Comparison of ENCODE assay signal across 9 mouse cellular contexts in the genomic region with DNA sequence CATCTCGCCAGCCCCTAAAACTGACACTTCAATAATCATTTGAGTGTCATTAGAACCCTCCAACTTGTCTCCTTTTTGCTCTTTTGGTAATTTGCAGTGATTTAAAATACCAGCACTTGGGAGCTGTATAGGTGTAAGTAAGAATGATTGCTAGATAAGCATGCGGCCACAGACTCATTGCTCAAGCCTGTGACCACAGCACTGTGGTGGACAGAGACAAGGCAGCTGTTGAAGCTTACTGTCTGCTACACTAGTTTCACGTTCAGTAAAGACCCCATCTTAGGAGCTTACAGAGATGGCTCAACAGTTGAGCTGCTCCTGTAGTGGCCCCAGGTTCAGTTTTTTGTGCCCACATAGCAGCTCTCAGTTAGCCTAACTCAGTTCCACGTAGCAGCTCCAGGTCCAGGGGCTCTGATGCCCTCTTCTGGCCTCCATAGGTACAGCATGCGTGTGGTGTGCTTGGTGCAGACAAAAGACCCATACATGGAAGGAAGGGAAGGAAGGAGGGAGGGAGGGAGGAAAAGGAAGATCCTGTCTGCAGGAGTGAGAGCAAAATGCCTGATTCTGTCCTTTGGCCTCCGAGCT. TPM values are rescaled to one million over a fixed set of nuclear protein-coding genes. Genes with fewer than 3 reads are reported as not detected.
DNase-seq lines count a peak whose midpoint lies in the region; ATAC-seq lines count a peak whose summit lies in the region.
"Had no signal": no experiment of that assay in that cellular context is flagged by ENCODE, and none has a peak within 500 bp of the region (broad histone marks: within the 10 kb centered on the region; RNA-seq: fewer than 3 reads in every experiment).

No protein-coding gene starts in this region.

- no peak overlapping the region for H3K4me2 ChIP-seq in liver, embryonic 12.5 days
- H3K4me2 ChIP-seq: lung, embryonic 15.5 days had no signal

- no peak overlapping the region for H3K9ac ChIP-seq in liver, embryonic 12.5 days
- H3K9ac ChIP-seq: lung, embryonic 15.5 days had no signal

- no peak for ATAC-seq in liver, embryonic 12.5 days
- peak; percentile 81 for ATAC-seq in erythroid progenitor cell, adult 5-6 weeks (replicated peaks; ENCODE audit: low FRiP score, poor library complexity, severe bottlenecking)
- ATAC-seq in hematopoietic stem cell, adult 5-6 weeks (replicated peaks in 1 of 2; ENCODE audit: insufficient read depth in 1 of 2, low FRiP score in 2 of 2, low TSS enrichment in 1 of 2, low read depth in 1 of 2, poor library complexity in 2 of 2, severe bottlenecking in 2 of 2) = peak; percentile 67 to 91

- no peaks in the 10 kb centered on the region for H3K9me3 ChIP-seq in liver, embryonic 12.5 days (replicated peaks)
- no peaks in the 10 kb centered on the region for H3K9me3 ChIP-seq in midbrain, embryonic 10.5 days (replicated peaks)
- H3K9me3 ChIP-seq: lung, embryonic 15.5 days had no signal

- H3K36me3 ChIP-seq in liver, embryonic 12.5 days = peaks cover 93% of the 10 kb centered on the region
- peaks cover 94% of the 10 kb centered on the region for H3K36me3 ChIP-seq in midbrain, embryonic 10.5 days

- no peaks in the 10 kb centered on the region for H3K4me1 ChIP-seq in liver, embryonic 12.5 days
- H3K4me1 ChIP-seq in midbrain, embryonic 10.5 days = no peaks in the 10 kb centered on the region
- H3K4me1 ChIP-seq: lung, embryonic 15.5 days had no signal

- H3K27me3 ChIP-seq in liver, embryonic 12.5 days (replicated peaks) = no peaks in the 10 kb centered on the region
- H3K27me3 ChIP-seq in midbrain, embryonic 10.5 days (ENCODE audit: low read depth, poor library complexity, severe bottlenecking) = no peaks in the 10 kb centered on the region
- H3K27me3 ChIP-seq: lung, embryonic 15.5 days had no signal

- no peak overlapping the region for H3K27ac ChIP-seq in liver, embryonic 12.5 days
- H3K27ac ChIP-seq in midbrain, embryonic 10.5 days (replicated peaks) = 0 out of 2 replicates have a peak overlapping the region, but pooled peaks have one; percentile 35
- H3K27ac ChIP-seq: lung, embryonic 15.5 days had no signal

- no peak overlapping the region for H3K4me3 ChIP-seq in liver, embryonic 12.5 days
- no peak overlapping the region for H3K4me3 ChIP-seq in midbrain, embryonic 10.5 days
- H3K4me3 ChIP-seq: lung, embryonic 15.5 days had no signal

- WGBS in liver, embryonic 12.5 days (ENCODE audit: insufficient replicate concordance) = 49% methylated on average over 6 of the region's 6 CpGs
- 58% methylated on average over 6 of the region's 6 CpGs for WGBS in midbrain, embryonic 10.5 days

- DNase-seq in liver = peak; percentile 65
- peak; percentile 40 for DNase-seq in c-Kit-positive CD71-positive TER-119-negative erythroid progenitor cells, embryonic 14.5 days (ENCODE audit: low read depth)
- DNase-seq in left cerebral cortex, adult 8-10 months (ENCODE audit: low spot score in 2 of 2) = peak; percentile 47 to 51
- peak; percentile 72 for DNase-seq in midbrain, embryonic 10.5 days (ENCODE audit: low spot score)
- DNase-seq in right cerebral cortex, postnatal 4 days = peak; percentile 67

RNA-seq across cellular contexts. Expression of gene Ckb, which starts 24.0 kb away (rescaled TPM):
- 54.1 and 54.6 TPM in 2 replicates for polyA plus RNA-seq in liver, embryonic 12.5 days (2016; fragmentation: Nextera tagmentation; extraction: Ambion mirVana)
- 2.5 and 9.4 TPM in 2 replicates for total RNA-seq in erythroid progenitor cell, adult 5-6 weeks (2015; ENCODE audit: low replicate concordance)
- total RNA-seq in erythroid progenitor cell, adult 5-6 weeks (2017; ENCODE audit: low replicate concordance) = 5.2 and 10.0 TPM in 2 replicates
- 5.1 and 8.1 TPM in 2 replicates for total RNA-seq in hematopoietic stem cell, adult 5-6 weeks (2017)
- total RNA-seq in left cerebral cortex, adult 8-10 months (2022) = 1,000 to 10,000 TPM; 1,860 to 1,987 (median 1,908) TPM
- 2,837 and 3,349 TPM in 2 replicates for polyA plus RNA-seq in midbrain, embryonic 10.5 days (2016; fragmentation: Nextera tagmentation; extraction: Ambion mirVana)

RNA-seq across cellular contexts. Expression of gene Trmt61a, which starts 29.8 kb away (rescaled TPM):
- polyA plus RNA-seq in liver, embryonic 12.5 days (2016; fragmentation: Nextera tagmentation; extraction: Ambion mirVana) = 19.4 and 20.9 TPM in 2 replicates
- 1.8 and 2.1 TPM in 2 replicates for total RNA-seq in erythroid progenitor cell, adult 5-6 weeks (2015; ENCODE audit: low replicate concordance)
- 0.39 and 2.3 TPM in 2 replicates for total RNA-seq in erythroid progenitor cell, adult 5-6 weeks (2017; ENCODE audit: low replicate concordance)
- 5.3 and 8.7 TPM in 2 replicates for total RNA-seq in hematopoietic stem cell, adult 5-6 weeks (2017)
- 10 to 100 TPM; 18.6 to 22.6 (median 20.8) TPM for total RNA-seq in left cerebral cortex, adult 8-10 months (2022)
- 18.4 and 18.7 TPM in 2 replicates for polyA plus RNA-seq in midbrain, embryonic 10.5 days (2016; fragmentation: Nextera tagmentation; extraction: Ambion mirVana)

Comparison
In these comparisons a context has a peak if more than half of its experiments do, and no peak if none do; other contexts are left out.
1. RNA of gene Ckb, which starts 24.0 kb away (total RNA-seq): 1,860 to 1,987 TPM in left cerebral cortex, adult 8-10 months; 5.1 to 8.1 TPM in hematopoietic stem cell, adult 5-6 weeks and 2.5 to 10.0 TPM in erythroid progenitor cell, adult 5-6 weeks; every median in the first group is over 100 times any median in the second.
2. Peak in every context shown above with its lines, with median percentiles within 50 percentile points of each other: DNase-seq.